Mouse (Mus musculus): ENCODE results near the gene Elmo2. TPM values are rescaled to one million over a fixed set of nuclear protein-coding genes. Genes with fewer than 3 reads are reported as not detected.

The Elmo2 gene
- polyA plus RNA-seq, 1 experiment from 2014 or later: 16.6 TPM

- no peaks in the 10 kb centered on the region for H3K9me3 ChIP-seq (replicated peaks)
- peaks cover 98% of the 10 kb centered on the region for H3K27me3 ChIP-seq
- H3K4me2 ChIP-seq: no peak overlapping the region
- H3K4me1 ChIP-seq (replicated peaks): no peaks in the 10 kb centered on the region
- H3K36me3 ChIP-seq (replicated peaks): no peaks in the 10 kb centered on the region
- WGBS (ENCODE audit: insufficient replicate concordance): 15% methylated on average over 8 of the region's 8 CpGs
- H3K9ac ChIP-seq: no peak overlapping the region
- no peak overlapping the region for H3K4me3 ChIP-seq (replicated peaks)
- no peak overlapping the region for H3K27ac ChIP-seq (replicated peaks)
- ATAC-seq (ENCODE audit: insufficient read depth): no peak
These were observed 85.9 kb downstream of the Elmo2 start for GRCm38 (mm10) chr2:165240371-165240770.

DNA sequence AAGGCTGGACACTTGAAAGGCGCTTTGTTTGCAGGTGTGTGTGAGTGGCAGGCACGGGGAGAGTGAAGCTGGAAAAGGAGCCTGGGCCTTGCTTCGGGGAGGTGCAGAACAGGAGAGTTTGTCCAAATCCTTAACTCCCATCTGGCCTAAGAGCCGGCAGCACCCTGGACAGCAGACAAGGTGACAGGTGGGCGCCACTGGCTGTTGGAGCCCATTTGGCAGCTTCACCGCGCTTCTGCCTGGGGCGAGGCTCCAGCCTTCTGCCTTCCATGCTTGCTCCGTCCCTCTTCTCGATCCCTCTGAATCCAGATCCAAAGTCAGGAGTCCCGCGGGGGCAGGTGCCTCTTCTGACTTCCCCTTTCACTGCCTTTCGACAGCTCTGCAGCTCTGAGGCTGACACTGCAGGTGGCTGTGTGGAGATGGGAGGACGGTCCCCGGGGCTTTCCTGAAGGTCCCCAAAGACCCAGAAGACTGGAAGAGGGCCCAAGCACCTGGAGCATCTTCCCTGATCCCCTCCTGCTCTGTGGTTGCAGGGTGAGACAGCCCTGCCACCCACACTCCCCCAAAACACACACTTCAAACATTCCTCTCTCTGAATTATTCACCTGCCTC is 86.6 kb downstream of the Elmo2 start:
- ATAC-seq (ENCODE audit: insufficient read depth): no peak
- H3K4me3 ChIP-seq (replicated peaks): no peak overlapping the region
- H3K27ac ChIP-seq (replicated peaks): no peak overlapping the region
- peaks cover 98% of the 10 kb centered on the region for H3K27me3 ChIP-seq
- H3K4me1 ChIP-seq (replicated peaks): no peaks in the 10 kb centered on the region
- 9% methylated on average over 15 of the region's 15 CpGs for WGBS (ENCODE audit: insufficient replicate concordance)
- no peaks in the 10 kb centered on the region for H3K9me3 ChIP-seq (replicated peaks)
- H3K4me2 ChIP-seq: no peak overlapping the region
- H3K9ac ChIP-seq: no peak overlapping the region
- H3K36me3 ChIP-seq (replicated peaks): no peaks in the 10 kb centered on the region

GRCm38 (mm10) chr2:165238416-165239145 is 87.7 kb downstream of the Elmo2 start:
- WGBS (ENCODE audit: insufficient replicate concordance): 11% methylated on average over 12 of the region's 12 CpGs
- Histone ChIP-seq H3K36me3 (replicated peaks) (no peaks in the 10 kb centered on the region), H3K9ac (no peak overlapping the region), H3K27me3 (peaks cover 98% of the 10 kb centered on the region), H3K4me1 (replicated peaks) (no peaks in the 10 kb centered on the region; the same call in 1 of the 2 replicates), H3K9me3 (replicated peaks) (no peaks in the 10 kb centered on the region), H3K27ac (replicated peaks) (no peak overlapping the region), H3K4me2 (no peak overlapping the region), H3K4me3 (replicated peaks) (no peak overlapping the region)
- ATAC-seq (ENCODE audit: insufficient read depth): no peak

Other genes starting within 250 kb of the Elmo2 start
- not detected in 2 replicates for gene 1700025C18Rik, start 235.7 kb downstream of the Elmo2 start, polyA plus RNA-seq (2015; fragmentation: Nextera tagmentation; extraction: Ambion mirVana)
- gene Cdh22, start 91.6 kb downstream of the Elmo2 start, polyA plus RNA-seq (2015; fragmentation: Nextera tagmentation; extraction: Ambion mirVana): not detected in 2 replicates
- 39.1 and 47.7 TPM in 2 replicates for gene Slc35c2, start 38.6 kb downstream of the Elmo2 start, polyA plus RNA-seq (2015; fragmentation: Nextera tagmentation; extraction: Ambion mirVana)
- gene Zfp663, start 42.2 kb upstream of the Elmo2 start, polyA plus RNA-seq (2015; fragmentation: Nextera tagmentation; extraction: Ambion mirVana): 0.06 TPM in 1 of 2 replicates, not detected in the other
- 0.97 and 1.3 TPM in 2 replicates for gene Zfp334, start 61.8 kb upstream of the Elmo2 start, polyA plus RNA-seq (2015; fragmentation: Nextera tagmentation; extraction: Ambion mirVana)
- 4.1 and 5.2 TPM in 2 replicates for gene Ocstamp, start 73.9 kb upstream of the Elmo2 start, polyA plus RNA-seq (2015; fragmentation: Nextera tagmentation; extraction: Ambion mirVana)
- gene Slc13a3, start 146.8 kb upstream of the Elmo2 start, polyA plus RNA-seq (2015; fragmentation: Nextera tagmentation; extraction: Ambion mirVana): 11.9 and 16.6 TPM in 2 replicates
- 9.6 and 11.5 TPM in 2 replicates for gene Trp53rka, start 166.8 kb upstream of the Elmo2 start, polyA plus RNA-seq (2015; fragmentation: Nextera tagmentation; extraction: Ambion mirVana)
- 0.29 and 0.35 TPM in 2 replicates for gene Slc2a10, start 177.3 kb upstream of the Elmo2 start, polyA plus RNA-seq (2015; fragmentation: Nextera tagmentation; extraction: Ambion mirVana)